Mouse (Mus musculus): ENCODE data around the gene Pfkfb3. TPM values are rescaled to one million over a fixed set of nuclear protein-coding genes. Genes with fewer than 3 reads are reported as not detected.

Pfkfb3 gene
- total RNA-seq, 1 experiment, result 19.6 TPM

- Histone ChIP-seq H3K4me1 (ENCODE audit: control insufficient read depth in 2 of 2, insufficient read depth in 2 of 2, low read length in 2 of 2, poor library complexity in 1 of 2) (peaks cover 0 to 2% of the 10 kb centered on the region in 2 experiments; a peak in 1 of 4 replicates), H3K4me3 (ENCODE audit: insufficient read depth in 1 of 2, low read depth in 1 of 2, low read length in 2 of 2, poor library complexity in 1 of 2, severe bottlenecking in 1 of 2) (no peak overlapping the region), H3K36me3 (ENCODE audit: control insufficient read depth, insufficient read depth, low read length, poor library complexity, severe bottlenecking) (peaks cover 13% of the 10 kb centered on the region), H3K9ac (ENCODE audit: insufficient read depth, low read depth, low read length, poor library complexity, severe bottlenecking) (no peak overlapping the region), H3K9me3 (ENCODE audit: control insufficient read depth, insufficient read depth, low read depth, low read length) (no peaks in the 10 kb centered on the region), H3K27ac (ENCODE audit: insufficient read depth, low read depth, low read length, poor library complexity, severe bottlenecking) (no peak overlapping the region)
- no peak for DNase-seq (ENCODE audit: low read depth, low spot score)
- in situ Hi-C loops (cut with MboI; ENCODE audit: low sequenced_read_pairs in 2 of 2, unreplicated experiment in 2 of 2), result no loop called here
- no peak for TF ChIP-seq HCFC1 (IDR thresholded peaks at IDR 0.05; ENCODE audit: borderline replicate concordance, insufficient read depth, low read length)
Observed at GRCm38 (mm10) chr2:11494841-11495255, 59.0 kb downstream of the Pfkfb3 start.

- Histone ChIP-seq H3K36me3 (ENCODE audit: control insufficient read depth, insufficient read depth, low read length, poor library complexity, severe bottlenecking) (peaks cover 18% of the 10 kb centered on the region), H3K4me3 (ENCODE audit: insufficient read depth in 1 of 2, low read depth in 1 of 2, low read length in 2 of 2, poor library complexity in 1 of 2, severe bottlenecking in 1 of 2) (no peak overlapping the region), H3K27ac (ENCODE audit: insufficient read depth, low read depth, low read length, poor library complexity, severe bottlenecking) (no peak overlapping the region), H3K9me3 (ENCODE audit: control insufficient read depth, insufficient read depth, low read depth, low read length) (no peaks in the 10 kb centered on the region), H3K4me1 (ENCODE audit: control insufficient read depth in 2 of 2, insufficient read depth in 2 of 2, low read length in 2 of 2, poor library complexity in 1 of 2) (peaks cover 0 to 7% of the 10 kb centered on the region in 2 experiments; a peak in 2 of 4 replicates), H3K9ac (ENCODE audit: insufficient read depth, low read depth, low read length, poor library complexity, severe bottlenecking) (no peak overlapping the region)
- in situ Hi-C loops (cut with MboI; ENCODE audit: low sequenced_read_pairs in 2 of 2, unreplicated experiment in 2 of 2), result no loop called here
- TF ChIP-seq ZNF384 (IDR thresholded peaks at IDR 0.05; ENCODE audit: low read depth, low read length) (no peak), ZC3H11A (IDR thresholded peaks at IDR 0.05; ENCODE audit: borderline replicate concordance, low read depth, low read length) (no peak), CHD2 (IDR thresholded peaks at IDR 0.05; ENCODE audit: low read depth, low read length) (no peak), HCFC1 (IDR thresholded peaks at IDR 0.05; ENCODE audit: borderline replicate concordance, insufficient read depth, low read length) (no peak), MAFK (IDR thresholded peaks at IDR 0.05; ENCODE audit: insufficient read depth, low read depth, low read length) (no peak)
- DNase-seq (ENCODE audit: low read depth, low spot score), result no peak
Observed at GRCm38 (mm10) chr2:11492855-11493254, 61.0 kb downstream of the Pfkfb3 start.

GRCm38 (mm10) chr2:11491471-11491870 lies 62.4 kb downstream of the Pfkfb3 start:
- peaks cover 0 to 7% of the 10 kb centered on the region in 2 experiments; a peak in 2 of 4 replicates for H3K4me1 ChIP-seq (ENCODE audit: control insufficient read depth in 2 of 2, insufficient read depth in 2 of 2, low read length in 2 of 2, poor library complexity in 1 of 2)
- H3K36me3 ChIP-seq (ENCODE audit: control insufficient read depth, insufficient read depth, low read length, poor library complexity, severe bottlenecking), result peaks cover 18% of the 10 kb centered on the region
- in situ Hi-C loops (cut with MboI; ENCODE audit: low sequenced_read_pairs in 2 of 2, unreplicated experiment in 2 of 2), result no loop called here
- H3K9me3 ChIP-seq (ENCODE audit: control insufficient read depth, insufficient read depth, low read depth, low read length), result no peaks in the 10 kb centered on the region
- H3K27ac ChIP-seq (ENCODE audit: insufficient read depth, low read depth, low read length, poor library complexity, severe bottlenecking), result no peak overlapping the region
- TF ChIP-seq CHD2 (IDR thresholded peaks at IDR 0.05; ENCODE audit: low read depth, low read length) (no peak), HCFC1 (IDR thresholded peaks at IDR 0.05; ENCODE audit: borderline replicate concordance, insufficient read depth, low read length) (no peak), MAFK (IDR thresholded peaks at IDR 0.05; ENCODE audit: insufficient read depth, low read depth, low read length) (no peak), ZC3H11A (IDR thresholded peaks at IDR 0.05; ENCODE audit: borderline replicate concordance, low read depth, low read length) (no peak), ZNF384 (IDR thresholded peaks at IDR 0.05; ENCODE audit: low read depth, low read length) (no peak)
- no peak overlapping the region for H3K9ac ChIP-seq (ENCODE audit: insufficient read depth, low read depth, low read length, poor library complexity, severe bottlenecking)
- no peak for DNase-seq (ENCODE audit: low read depth, low spot score)
- H3K4me3 ChIP-seq (ENCODE audit: insufficient read depth in 1 of 2, low read depth in 1 of 2, low read length in 2 of 2, poor library complexity in 1 of 2, severe bottlenecking in 1 of 2), result no peak overlapping the region

- no peak for DNase-seq (ENCODE audit: low read depth, low spot score)
- Histone ChIP-seq H3K27ac (ENCODE audit: insufficient read depth, low read depth, low read length, poor library complexity, severe bottlenecking) (no peak overlapping the region), H3K4me1 (ENCODE audit: control insufficient read depth in 2 of 2, insufficient read depth in 2 of 2, low read length in 2 of 2, poor library complexity in 1 of 2) (peaks cover 0 to 7% of the 10 kb centered on the region in 2 experiments; a peak in 2 of 4 replicates), H3K36me3 (ENCODE audit: control insufficient read depth, insufficient read depth, low read length, poor library complexity, severe bottlenecking) (peaks cover 18% of the 10 kb centered on the region), H3K9ac (ENCODE audit: insufficient read depth, low read depth, low read length, poor library complexity, severe bottlenecking) (no peak overlapping the region), H3K9me3 (ENCODE audit: control insufficient read depth, insufficient read depth, low read depth, low read length) (no peaks in the 10 kb centered on the region), H3K4me3 (ENCODE audit: insufficient read depth in 1 of 2, low read depth in 1 of 2, low read length in 2 of 2, poor library complexity in 1 of 2, severe bottlenecking in 1 of 2) (no peak overlapping the region)
- in situ Hi-C loops (cut with MboI; ENCODE audit: low sequenced_read_pairs in 2 of 2, unreplicated experiment in 2 of 2), result no loop called here
- TF ChIP-seq HCFC1 (IDR thresholded peaks at IDR 0.05; ENCODE audit: borderline replicate concordance, insufficient read depth, low read length) (no peak), CHD2 (IDR thresholded peaks at IDR 0.05; ENCODE audit: low read depth, low read length) (no peak), MAFK (IDR thresholded peaks at IDR 0.05; ENCODE audit: insufficient read depth, low read depth, low read length) (no peak), ZNF384 (IDR thresholded peaks at IDR 0.05; ENCODE audit: low read depth, low read length) (no peak), ZC3H11A (IDR thresholded peaks at IDR 0.05; ENCODE audit: borderline replicate concordance, low read depth, low read length) (no peak)
Observed at GRCm38 (mm10) chr2:11490554-11490953, 63.3 kb downstream of the Pfkfb3 start.

- Histone ChIP-seq H3K27ac (ENCODE audit: insufficient read depth, low read depth, low read length, poor library complexity, severe bottlenecking) (no peak overlapping the region), H3K36me3 (ENCODE audit: control insufficient read depth, insufficient read depth, low read length, poor library complexity, severe bottlenecking) (peaks cover 25% of the 10 kb centered on the region; the same call in 1 of the 2 replicates), H3K9me3 (ENCODE audit: control insufficient read depth, insufficient read depth, low read depth, low read length) (no peaks in the 10 kb centered on the region), H3K4me1 (ENCODE audit: control insufficient read depth in 2 of 2, insufficient read depth in 2 of 2, low read length in 2 of 2, poor library complexity in 1 of 2) (peaks cover 0 to 4% of the 10 kb centered on the region in 2 experiments; a peak in 1 of 4 replicates), H3K9ac (ENCODE audit: insufficient read depth, low read depth, low read length, poor library complexity, severe bottlenecking) (no peak overlapping the region), H3K4me3 (ENCODE audit: insufficient read depth in 1 of 2, low read depth in 1 of 2, low read length in 2 of 2, poor library complexity in 1 of 2, severe bottlenecking in 1 of 2) (no peak overlapping the region)
- no peak for DNase-seq (ENCODE audit: low read depth, low spot score)
- in situ Hi-C loops (cut with MboI; ENCODE audit: low sequenced_read_pairs in 2 of 2, unreplicated experiment in 2 of 2), result no loop called here
- TF ChIP-seq HCFC1 (IDR thresholded peaks at IDR 0.05; ENCODE audit: borderline replicate concordance, insufficient read depth, low read length), result no peak
- TF ChIP-seq ZNF384 (IDR thresholded peaks at IDR 0.05; ENCODE audit: low read depth, low read length), result 0 out of 2 replicates have a peak, but pooled peaks have one; percentile 56
- TF ChIP-seq CHD2 (IDR thresholded peaks at IDR 0.05; ENCODE audit: low read depth, low read length), result no peak
- no peak for TF ChIP-seq ZC3H11A (IDR thresholded peaks at IDR 0.05; ENCODE audit: borderline replicate concordance, low read depth, low read length)
- TF ChIP-seq MAFK (IDR thresholded peaks at IDR 0.05; ENCODE audit: insufficient read depth, low read depth, low read length), result no peak
Observed at GRCm38 (mm10) chr2:11483226-11483625, 70.7 kb downstream of the Pfkfb3 start.
